Mouse (Mus musculus) embryonic stem cell, embryonic (primary cell): ENCODE measurements around the gene Ctnnd2.

Experiments used
- CTCF ChIA-PET, 4 experiments: fragments of 300-600 bp in 2 of 4; fragments of 350-600 bp in 2 of 4; sonication (Branson Sonifier 250); formaldehyde crosslinking; loops; one replicate each; lab custom pipeline; 2022; ENCODE audit warnings: inconsistent platforms in 2 of 4; lab: Charles Lee
- POLR2A ChIA-PET, 4 experiments: fragments of 300-600 bp in 2 of 4; fragments of 350-600 bp in 2 of 4; sonication (Branson Sonifier 250); formaldehyde crosslinking; loops; one replicate each; lab custom pipeline; 2022; ENCODE audit warnings: antibody characterized with exemption in 4 of 4, inconsistent platforms in 1 of 4; lab: Charles Lee

Ctnnd2 gene

GRCm38 (mm10) chr15:30590865-30591264 is 418.5 kb downstream of the Ctnnd2 start:
- ChIA-PET CTCF (no interaction called here), POLR2A (no interaction called here)

GRCm38 (mm10) chr15:30595507-30595906 is 423.1 kb downstream of the Ctnnd2 start:
- ChIA-PET CTCF (interaction anchor here in 1 of 4 experiments (1.2 kb wide), 1 partner anchor 145 kb away, joined by 3 read pairs; no protein-coding TSS in a partner anchor), POLR2A (interaction anchor here in 1 of 4 experiments (0.6 kb wide), 1 partner anchor 13 kb away, joined by 5 read pairs; no protein-coding TSS in a partner anchor)

GRCm38 (mm10) chr15:30610613-30611012 is 438.2 kb downstream of the Ctnnd2 start:
- ChIA-PET POLR2A (no interaction called here), CTCF (no interaction called here)

GRCm38 (mm10) chr15:30615451-30615850 is 443.1 kb downstream of the Ctnnd2 start:
- ChIA-PET POLR2A (no interaction called here), CTCF (no interaction called here)

GRCm38 (mm10) chr15:30616861-30617260 is 444.5 kb downstream of the Ctnnd2 start:
- POLR2A ChIA-PET: no interaction called here
- CTCF ChIA-PET: no interaction called here

- CTCF ChIA-PET: no interaction called here
- POLR2A ChIA-PET: no interaction called here
These were observed 445.5 kb downstream of the Ctnnd2 start for GRCm38 (mm10) chr15:30617932-30618331.

- CTCF ChIA-PET: no interaction called here
These were observed 456.1 kb downstream of the Ctnnd2 start for GRCm38 (mm10) chr15:30628524-30628923.

GRCm38 (mm10) chr15:30632113-30632735 is 459.8 kb downstream of the Ctnnd2 start:
- ChIA-PET CTCF (no interaction called here), POLR2A (interaction anchor here in 1 of 4 experiments (1.1 kb wide), 1 partner anchor 13 kb away, joined by 5 read pairs; no protein-coding TSS in a partner anchor)

More at GRCm38 (mm10) chr15:30628524-30628923, 456.1 kb downstream of the Ctnnd2 start:
- POLR2A ChIA-PET: no interaction called here

- POLR2A ChIA-PET: interaction anchor here in 1 of 4 experiments (0.9 kb wide), 1 partner anchor 11 kb away, joined by 3 read pairs; no protein-coding TSS in a partner anchor
- CTCF ChIA-PET: no interaction called here
These were observed 461.5 kb downstream of the Ctnnd2 start for GRCm38 (mm10) chr15:30633917-30634316.

GRCm38 (mm10) chr15:30634522-30634921 is 462.1 kb downstream of the Ctnnd2 start:
- POLR2A ChIA-PET: interaction anchor here in 1 of 4 experiments (0.9 kb wide), 1 partner anchor 10 kb away, joined by 3 read pairs; no protein-coding TSS in a partner anchor
- CTCF ChIA-PET: no interaction called here

GRCm38 (mm10) chr15:30640651-30641050 is 468.3 kb downstream of the Ctnnd2 start:
- ChIA-PET POLR2A (interaction anchor here in 1 of 4 experiments (0.7 kb wide), 1 partner anchor 11 kb away, joined by 4 read pairs; no protein-coding TSS in a partner anchor), CTCF (interaction anchor here in 1 of 4 experiments (0.6 to 1.3 kb wide), 2 partner anchors 21 to 201 kb away, joined by 5 to 8 read pairs; no protein-coding TSS in a partner anchor)

GRCm38 (mm10) chr15:30645688-30646087 is 473.3 kb downstream of the Ctnnd2 start:
- ChIA-PET POLR2A (interaction anchor here in 2 of 4 experiments (0.7 to 3.5 kb wide), 9 partner anchors 9 to 110 kb away, joined by 3 to 24 read pairs (median 5); no protein-coding TSS in a partner anchor), CTCF (interaction anchor here in 1 of 4 experiments (0.7 kb wide), 1 partner anchor 10 kb away, joined by 3 read pairs; no protein-coding TSS in a partner anchor)

- ChIA-PET CTCF (interaction anchor here in 1 of 4 experiments (0.6 kb wide), 1 partner anchor 8 kb away, joined by 4 read pairs; no protein-coding TSS in a partner anchor), POLR2A (interaction anchor here (0.6 to 3.5 kb wide), 16 partner anchors 9 to 551 kb away, joined by 3 to 24 read pairs (median 3); no protein-coding TSS in a partner anchor)
These were observed 474.4 kb downstream of the Ctnnd2 start for GRCm38 (mm10) chr15:30646501-30647431.

GRCm38 (mm10) chr15:30647679-30648311 is 475.4 kb downstream of the Ctnnd2 start:
- CTCF ChIA-PET: no interaction called here
- POLR2A ChIA-PET: interaction anchor here in 2 of 4 experiments (1.1 to 3.5 kb wide), 4 partner anchors 8 to 32 kb away, joined by 3 to 24 read pairs (median 10); no protein-coding TSS in a partner anchor

GRCm38 (mm10) chr15:30649964-30650363 is 477.6 kb downstream of the Ctnnd2 start:
- CTCF ChIA-PET: no interaction called here

GRCm38 (mm10) chr15:30655433-30655832 is 483.0 kb downstream of the Ctnnd2 start:
- POLR2A ChIA-PET: interaction anchor here in 2 of 4 experiments (0.6 to 4.0 kb wide), 5 partner anchors 9 to 31 kb away, joined by 3 to 24 read pairs (median 3); no protein-coding TSS in a partner anchor
- CTCF ChIA-PET: interaction anchor here in 1 of 4 experiments (0.5 kb wide), 1 partner anchor 9 kb away, joined by 4 read pairs; no protein-coding TSS in a partner anchor

More at GRCm38 (mm10) chr15:30649964-30650363, 477.6 kb downstream of the Ctnnd2 start:
- POLR2A ChIA-PET: interaction anchor here in 1 of 4 experiments (1.4 to 5.1 kb wide), 2 partner anchors 11 to 952 kb away, joined by 3 to 32 read pairs; partner anchors contain the start of genes Cct5 and Fam173b

- CTCF ChIA-PET: no interaction called here
- POLR2A ChIA-PET: interaction anchor here in 1 of 4 experiments (1.8 to 4.0 kb wide), 2 partner anchors 11 to 37 kb away, joined by 4 to 24 read pairs; no protein-coding TSS in a partner anchor
These were observed 485.2 kb downstream of the Ctnnd2 start for GRCm38 (mm10) chr15:30657588-30657987.
